Mouse (Mus musculus): Measurements from ENCODE around the gene Clec2l.
"Not testable (repeated sequence)": the region's sequence is repeated elsewhere in the genome, so short reads cannot be mapped to it uniquely, and the experiment has no call there.

Gene Clec2l

DNA sequence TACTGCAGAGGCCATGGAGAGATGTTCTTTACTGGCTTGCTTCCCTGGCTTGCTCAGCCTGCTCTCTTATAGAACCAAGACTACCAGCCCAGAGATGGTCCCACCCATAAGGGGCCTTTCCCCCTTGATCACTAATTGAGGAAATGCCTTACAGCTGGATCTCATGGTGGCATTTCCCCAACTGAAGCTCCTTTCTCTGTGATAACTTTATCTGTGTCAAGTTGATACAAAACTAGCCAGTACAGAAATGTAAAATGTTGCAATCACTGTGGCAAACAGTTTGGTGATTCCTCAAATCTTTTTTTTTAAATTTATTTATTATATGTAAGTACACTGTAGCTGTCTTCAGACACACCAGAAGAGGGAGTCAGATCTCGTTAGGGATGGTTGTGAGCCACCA, 7.6 kb downstream of the Clec2l start:
- not testable (repeated sequence) for DNase-seq (ENCODE audit: low read depth, low spot score)

DNA sequence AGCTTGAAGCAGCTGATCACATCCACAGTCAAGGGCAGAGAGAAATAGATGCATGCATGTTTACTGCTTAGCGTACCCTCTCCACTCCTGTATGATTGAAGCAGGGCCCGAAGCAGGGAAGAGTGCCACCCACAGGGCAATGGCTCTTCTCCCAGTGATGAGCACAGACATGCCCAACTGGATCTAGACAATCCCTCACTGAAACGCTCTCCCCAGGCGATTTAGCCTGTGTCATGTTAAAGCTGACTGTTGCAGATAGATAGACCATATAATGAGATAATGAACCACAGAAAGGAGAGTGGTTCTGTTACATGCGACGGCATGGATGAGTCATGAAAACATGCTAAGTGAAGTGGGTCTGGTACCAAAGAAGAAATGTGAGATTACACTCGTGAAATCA, 8.4 kb downstream of the Clec2l start:
- no peak for DNase-seq (ENCODE audit: low read depth, low spot score)

DNA sequence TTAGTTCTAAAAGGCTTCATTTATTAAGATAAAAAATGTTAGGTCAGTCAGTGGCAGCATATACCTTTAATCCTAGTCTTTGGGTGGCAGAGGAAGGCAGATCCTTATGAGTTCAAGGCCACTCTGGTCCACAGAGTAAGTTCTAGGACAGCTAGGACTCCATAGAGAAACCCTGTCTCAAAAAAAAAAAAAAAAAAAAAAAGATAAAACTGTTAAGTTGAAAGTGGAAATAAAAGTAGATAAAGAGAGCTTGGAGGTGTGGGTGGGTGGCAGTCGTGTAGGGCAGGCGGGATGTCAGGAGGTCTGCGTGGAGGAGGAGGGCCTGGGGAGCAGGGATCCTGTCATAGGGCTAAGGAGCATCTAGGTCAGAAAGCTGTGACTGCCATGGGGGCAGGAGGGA, 9.1 kb downstream of the Clec2l start:
- no peak for DNase-seq (ENCODE audit: low read depth, low spot score)

DNA sequence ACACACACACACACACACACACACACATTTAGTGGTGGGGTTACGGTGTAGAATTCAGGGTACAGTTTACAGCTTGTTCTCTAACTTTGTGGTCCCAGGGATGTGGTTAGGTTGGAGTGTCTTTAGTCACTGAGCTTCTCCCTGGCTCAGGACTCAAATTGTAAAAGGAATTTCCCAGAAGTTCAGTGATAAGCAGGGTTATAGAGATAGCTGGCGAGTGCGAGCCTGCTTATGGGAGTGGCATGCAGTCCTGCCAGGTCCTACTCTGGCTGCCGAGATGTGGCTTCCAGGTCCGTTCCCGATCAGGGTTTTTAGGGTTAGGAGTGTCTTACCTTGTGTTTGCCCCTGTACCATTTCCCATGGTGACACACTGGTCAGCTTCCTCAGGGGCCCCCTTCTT, 13.3 kb downstream of the Clec2l start:
- no peak for DNase-seq (ENCODE audit: low read depth, low spot score)

DNA sequence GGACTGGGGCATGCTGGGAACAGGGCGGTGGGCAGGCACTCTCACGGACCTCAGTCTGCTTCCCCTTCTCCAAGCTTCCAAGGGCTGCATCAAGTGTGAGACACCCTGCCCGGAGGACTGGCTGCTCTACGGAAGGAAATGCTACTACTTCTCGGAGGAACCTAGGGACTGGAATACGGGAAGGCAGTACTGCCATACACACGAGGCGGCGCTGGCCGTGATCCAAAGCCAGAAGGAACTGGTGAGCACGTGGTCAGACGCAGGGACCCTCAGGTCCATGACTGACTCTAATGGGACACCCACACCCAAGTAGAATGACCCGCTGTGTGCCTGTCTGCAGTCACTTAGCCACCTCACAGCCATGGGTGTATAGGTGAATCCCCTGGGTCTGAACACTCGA, 13.9 kb downstream of the Clec2l start:
- DNase-seq (ENCODE audit: low read depth, low spot score): no peak

DNA sequence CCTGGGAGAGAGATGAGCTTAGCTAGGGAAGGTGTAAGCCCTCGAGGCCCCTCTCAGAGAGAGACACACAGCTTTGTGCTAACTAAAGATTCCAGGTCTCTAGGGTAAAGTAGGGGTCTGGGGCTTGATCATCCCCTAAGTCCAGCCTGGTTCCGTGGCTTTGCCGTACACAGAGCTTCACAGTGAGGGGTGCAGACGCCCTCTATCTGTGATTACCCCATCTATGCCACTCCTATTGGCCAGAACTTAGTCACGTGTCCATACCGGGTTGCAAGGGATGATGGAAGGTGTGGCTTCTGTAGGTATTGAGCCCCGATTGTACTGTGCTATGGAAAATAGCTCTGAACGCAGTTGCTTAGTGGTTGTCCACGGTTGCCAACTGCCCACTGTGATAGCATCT, 14.8 kb downstream of the Clec2l start:
- DNase-seq (ENCODE audit: low read depth, low spot score): no peak

DNA sequence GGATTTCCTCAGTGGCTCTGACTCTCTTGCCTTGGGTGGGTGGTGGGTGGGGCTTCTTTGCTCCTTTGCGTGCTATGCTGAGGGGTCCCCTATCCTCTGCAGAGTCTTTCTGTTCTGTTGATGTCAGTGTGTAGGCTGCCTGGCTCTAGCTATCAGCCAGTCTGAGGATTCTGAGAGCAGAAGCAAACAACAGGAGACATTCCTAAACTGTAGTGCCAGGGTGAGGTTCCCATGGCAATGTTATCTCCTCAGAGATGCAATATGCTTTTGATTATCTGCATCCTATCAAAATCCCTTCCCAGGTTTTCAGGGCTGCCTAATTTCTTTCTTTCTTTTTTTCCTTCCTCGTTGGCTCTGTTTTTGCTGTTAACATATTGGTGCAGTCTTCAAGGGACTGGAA, 19.7 kb downstream of the Clec2l start:
- DNase-seq (ENCODE audit: low read depth, low spot score): no peak

DNA sequence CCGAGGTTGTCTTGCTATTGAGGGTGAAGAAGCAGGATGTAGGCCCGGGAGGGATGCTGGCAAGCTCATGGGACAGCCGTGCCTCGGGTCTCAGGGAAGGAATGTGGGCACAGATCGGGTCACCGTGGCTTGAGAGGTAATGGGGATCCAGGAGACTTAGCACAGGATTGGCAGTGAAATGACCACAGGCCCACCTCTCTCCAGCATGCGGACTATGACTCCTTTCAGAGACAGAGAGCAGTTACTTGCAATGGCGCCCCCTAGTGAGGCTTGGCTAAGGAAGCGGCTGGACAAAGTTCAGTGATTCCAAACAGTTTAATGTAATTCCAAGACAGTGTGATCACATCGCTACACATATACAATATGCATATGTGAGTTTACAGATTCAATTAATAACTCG, 24.3 kb downstream of the Clec2l start:
- peak; percentile 59 for DNase-seq (ENCODE audit: low read depth, low spot score)

DNA sequence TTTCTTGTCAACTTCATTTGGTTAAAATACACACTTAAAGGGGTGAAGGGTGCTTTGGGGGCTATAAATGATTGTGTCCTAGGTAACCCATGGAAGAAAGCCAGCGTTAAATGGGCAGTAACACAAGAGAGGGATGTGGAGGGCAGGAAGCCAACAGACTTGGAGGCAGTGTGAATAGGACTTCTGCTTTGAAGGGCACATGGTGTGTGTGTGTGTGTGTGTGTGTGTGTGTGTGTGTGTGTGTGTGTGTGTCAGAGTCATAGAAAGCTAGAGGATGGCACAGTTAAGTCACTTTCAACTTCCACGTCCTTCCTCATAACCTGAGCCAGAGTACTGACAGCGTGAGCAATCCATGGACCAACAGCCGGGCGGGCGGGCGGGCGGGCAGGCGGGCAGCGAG, 26.0 kb downstream of the Clec2l start:
- no peak for DNase-seq (ENCODE audit: low read depth, low spot score)

DNA sequence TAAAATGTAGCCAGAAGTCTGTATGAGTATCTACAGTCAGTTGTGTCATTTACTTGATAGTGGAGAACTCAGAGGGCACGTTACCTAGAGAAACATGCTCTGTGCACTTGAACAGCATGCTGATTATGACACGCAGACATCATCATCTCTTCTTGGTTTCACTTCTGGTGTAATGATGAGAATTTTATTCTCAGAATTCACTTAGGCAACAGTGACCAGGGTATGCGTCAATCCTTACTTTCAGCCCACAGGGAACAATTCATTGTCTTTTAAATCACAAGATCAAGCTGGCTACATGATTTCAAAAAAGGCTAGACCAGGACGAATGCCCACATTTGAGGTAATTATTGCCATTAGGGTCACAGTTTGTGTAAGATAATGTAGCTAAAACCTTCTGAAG, 27.7 kb downstream of the Clec2l start:
- DNase-seq (ENCODE audit: low read depth, low spot score): no peak

DNA sequence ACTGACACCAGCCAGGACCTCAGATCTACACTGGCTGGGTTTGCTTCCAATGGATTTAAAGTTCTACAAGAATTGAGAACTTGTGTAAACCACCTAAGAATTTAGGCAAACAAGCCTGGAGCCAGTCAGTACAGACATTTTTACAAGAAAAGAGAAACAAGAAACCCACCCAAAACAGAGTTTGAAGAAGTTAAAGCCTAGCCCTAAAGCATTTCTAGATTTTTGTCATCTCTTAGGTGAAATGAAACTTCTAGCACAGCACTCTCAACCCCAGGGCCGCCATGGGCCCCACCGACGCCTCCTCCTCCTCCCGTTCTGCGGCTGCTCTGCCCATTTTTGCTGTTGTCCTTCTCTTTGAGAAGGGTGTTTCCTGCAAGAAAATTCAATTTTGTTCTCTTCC, 28.2 kb downstream of the Clec2l start:
- no peak for DNase-seq (ENCODE audit: low read depth, low spot score)

DNA sequence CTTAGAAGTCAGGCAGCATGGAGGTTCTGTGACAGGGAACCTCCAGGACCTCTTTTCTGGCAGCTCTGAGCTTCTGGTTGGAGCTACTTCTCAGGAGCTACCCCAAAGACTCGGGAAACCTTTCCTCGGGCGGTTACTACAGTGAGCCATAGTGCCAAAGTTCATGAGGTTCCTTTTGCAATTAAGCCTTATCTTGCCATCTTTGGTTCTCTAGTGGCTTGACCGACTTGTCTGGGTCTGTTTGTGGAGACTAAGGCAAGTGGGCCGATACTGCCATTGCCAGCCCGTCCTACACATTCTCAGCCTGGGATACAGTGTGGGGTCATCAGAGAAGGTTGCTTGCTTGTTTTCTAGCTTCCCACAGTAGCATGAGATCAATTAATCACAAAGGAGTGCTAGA, 29.7 kb downstream of the Clec2l start:
- DNase-seq (ENCODE audit: low read depth, low spot score): no peak

DNA sequence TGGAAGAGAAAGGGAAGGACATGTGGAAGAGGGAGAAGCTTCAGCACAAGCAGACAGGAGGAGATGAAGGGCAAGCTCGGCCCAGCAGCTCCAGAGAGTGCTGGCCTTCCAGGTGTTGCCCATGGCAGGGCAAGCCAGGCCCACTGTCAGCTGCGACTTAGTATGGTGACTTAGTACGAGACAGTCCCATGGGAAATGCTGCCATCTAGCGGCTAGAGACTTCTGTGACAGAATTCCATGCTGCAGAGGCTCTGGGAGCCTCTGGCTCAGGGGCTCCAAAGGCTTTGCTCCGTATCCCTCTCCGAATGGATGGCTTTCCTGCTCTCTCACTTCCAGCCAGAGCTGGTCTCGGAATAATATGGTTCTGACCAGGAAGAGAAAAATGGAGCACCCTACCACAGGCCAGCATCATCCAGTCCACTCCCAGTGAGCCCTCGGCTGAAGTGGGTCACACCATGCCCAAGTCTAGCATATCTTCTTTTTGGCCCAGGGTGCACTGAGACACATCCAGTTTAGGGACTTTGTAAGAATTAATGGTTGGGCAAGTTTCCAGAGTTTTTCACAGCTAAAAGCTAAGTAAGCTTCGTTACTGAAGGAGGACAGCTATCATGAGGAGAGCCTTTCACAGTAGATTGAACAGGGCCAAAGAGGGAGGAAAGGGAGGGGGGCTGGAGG, 32.6 kb downstream of the Clec2l start:
- peak; percentile 90 for DNase-seq (ENCODE audit: low read depth, low spot score)

DNA sequence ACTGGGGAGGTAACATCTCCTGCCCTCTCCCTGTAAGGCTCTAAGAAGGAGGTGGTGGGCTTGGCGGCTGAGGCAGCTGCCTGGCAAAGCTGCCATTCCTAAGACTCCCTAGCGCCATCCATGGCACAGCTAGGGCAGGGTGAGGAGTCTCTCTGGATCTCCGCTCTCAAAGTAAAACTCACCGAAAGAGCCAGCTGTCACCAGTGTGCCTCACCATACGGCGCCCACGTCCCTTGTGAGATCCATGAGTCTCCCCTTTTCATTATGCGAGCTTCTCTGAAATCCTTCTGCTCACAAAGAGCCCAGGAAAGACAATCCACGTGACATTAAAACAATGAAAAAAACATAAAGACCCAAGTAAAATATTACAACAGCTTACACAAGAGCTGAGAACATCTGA, 33.7 kb downstream of the Clec2l start:
- DNase-seq (ENCODE audit: low read depth, low spot score): no peak

DNA sequence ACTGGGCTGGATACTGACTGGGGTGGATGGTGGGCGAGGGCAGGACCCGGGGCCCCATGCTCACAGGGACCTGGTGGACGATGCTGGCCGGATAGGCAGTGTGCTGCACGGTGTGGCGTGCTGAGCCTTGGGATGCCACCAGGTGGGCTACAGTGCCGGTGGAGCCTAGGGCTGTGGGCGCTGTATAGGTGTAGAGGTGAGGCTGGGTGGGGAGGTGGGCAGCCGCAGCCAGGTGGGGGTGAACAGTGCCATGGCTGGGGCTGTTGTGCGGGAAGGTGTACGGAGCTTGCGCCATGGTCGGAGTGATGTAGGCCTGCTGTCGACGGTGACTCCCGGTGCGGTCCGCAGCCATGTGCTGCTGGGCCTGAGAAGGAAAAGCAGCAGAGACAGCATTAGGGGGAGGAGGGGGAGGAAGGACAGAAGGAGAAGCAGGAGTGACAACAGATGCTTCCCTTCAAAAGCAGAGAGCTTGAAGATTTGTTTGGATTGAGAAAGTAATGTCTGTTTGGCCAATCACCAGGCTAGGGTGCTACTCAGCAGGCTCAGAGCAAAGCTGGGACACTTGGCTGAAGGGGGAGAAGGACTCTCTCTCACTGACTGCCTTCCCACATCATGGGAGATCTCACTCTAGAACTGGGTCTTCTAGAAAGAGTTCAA, 35.5 kb downstream of the Clec2l start:
- no peak for DNase-seq (ENCODE audit: low read depth, low spot score)

DNA sequence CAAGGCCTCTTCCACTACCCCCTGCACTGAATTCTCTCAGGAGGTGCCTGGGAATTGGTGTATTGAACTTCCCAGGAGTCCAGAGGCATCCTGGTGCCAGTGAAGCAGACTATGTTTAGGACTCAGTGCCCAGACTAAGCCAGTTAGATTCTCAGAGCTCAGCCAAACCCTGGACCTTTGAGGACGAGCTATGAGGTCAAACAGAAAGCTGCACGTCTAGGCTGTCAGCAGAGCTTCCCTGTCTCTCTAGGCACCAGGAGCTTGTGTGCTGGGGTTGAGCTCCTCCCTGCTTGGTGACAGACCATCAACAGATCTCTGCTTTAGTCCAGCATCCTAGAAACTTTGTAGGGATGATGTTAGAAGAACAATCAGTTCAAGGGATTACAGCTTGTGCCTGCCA, 38.6 kb downstream of the Clec2l start:
- DNase-seq (ENCODE audit: low read depth, low spot score): no peak

DNA sequence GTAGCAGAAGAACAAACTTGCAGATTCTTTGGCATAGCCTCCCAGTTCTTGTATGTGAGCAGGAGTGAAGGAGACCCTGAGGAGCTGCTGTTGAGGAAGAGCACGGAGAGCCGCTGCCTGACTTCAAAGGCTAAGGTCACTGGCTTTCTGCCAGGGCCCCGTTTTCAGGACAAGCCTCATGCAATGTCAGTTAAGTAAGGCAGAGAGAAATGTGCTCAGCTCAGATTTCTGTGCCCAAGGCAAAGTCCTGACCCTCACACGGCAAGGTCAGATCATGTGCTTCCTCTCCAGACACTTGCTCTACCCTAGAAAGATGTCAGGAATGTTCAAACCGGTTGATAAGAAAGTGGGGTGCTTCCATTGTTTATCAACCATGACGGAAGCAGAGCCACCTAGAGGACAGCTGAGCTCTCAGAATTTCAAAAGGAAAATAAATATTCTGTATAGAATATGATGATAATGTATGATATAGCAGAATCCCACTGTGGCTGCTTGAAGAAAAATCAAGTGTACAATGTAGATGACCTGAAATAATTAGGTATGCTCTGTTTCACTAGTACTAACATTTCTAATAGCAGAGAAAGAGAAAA, 40.0 kb downstream of the Clec2l start:
- DNase-seq (ENCODE audit: low read depth, low spot score): no peak

DNA sequence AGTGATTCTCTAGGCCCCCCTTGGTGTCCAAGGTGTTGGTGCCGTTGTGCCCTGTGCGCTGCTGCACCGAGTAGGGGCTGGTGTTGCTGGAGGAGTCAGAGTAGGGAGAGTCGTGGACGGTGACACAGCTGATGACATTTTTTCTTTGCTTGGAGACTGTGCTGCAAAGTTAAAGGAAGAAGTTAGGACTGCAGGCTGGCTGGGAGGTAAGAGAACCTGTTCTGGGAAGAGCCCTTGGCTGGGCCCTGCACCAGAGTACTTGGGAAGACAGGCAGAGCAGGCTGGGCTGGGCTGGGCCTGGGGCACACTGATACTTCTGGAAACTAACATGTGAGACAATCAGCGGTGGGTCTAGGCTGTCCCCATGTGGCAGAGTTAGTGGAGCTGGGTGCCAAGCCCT, 40.7 kb downstream of the Clec2l start:
- DNase-seq (ENCODE audit: low read depth, low spot score): no peak

DNA sequence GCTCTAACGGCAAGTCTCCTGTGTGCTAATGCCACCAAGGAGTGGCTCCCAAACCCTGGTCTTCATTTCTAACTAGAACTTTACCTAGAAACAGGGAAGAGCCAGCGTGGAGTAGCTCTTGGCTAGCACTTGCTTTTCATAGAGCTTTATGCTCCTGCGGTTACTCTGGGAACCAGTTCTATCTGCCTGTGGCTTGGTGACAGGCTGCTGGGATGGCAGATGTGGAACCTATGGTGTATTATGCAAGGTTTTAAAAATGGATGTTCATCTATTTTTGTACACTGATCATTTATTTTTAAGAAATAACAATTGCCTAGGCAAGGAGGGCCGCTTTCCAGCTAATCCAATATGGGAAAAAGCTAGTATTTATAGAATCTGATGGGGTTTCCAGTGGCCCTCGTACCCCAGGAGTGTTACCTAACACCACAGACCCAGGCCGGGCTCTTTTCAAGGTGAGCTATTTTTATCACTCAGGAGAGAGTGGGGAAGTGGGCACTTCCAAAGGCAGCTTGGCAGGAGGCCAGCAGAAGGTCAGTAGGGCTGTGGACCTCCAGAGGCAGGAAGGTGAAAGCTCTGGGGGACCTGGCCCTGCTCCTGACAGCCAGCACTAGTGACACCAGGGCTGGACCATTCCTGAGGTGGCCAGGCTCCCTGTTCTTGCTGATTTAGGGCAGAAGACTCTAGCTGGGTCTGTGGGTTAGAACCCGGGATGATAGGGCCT, 41.6 kb downstream of the Clec2l start:
- no peak for DNase-seq (ENCODE audit: low read depth, low spot score)

DNA sequence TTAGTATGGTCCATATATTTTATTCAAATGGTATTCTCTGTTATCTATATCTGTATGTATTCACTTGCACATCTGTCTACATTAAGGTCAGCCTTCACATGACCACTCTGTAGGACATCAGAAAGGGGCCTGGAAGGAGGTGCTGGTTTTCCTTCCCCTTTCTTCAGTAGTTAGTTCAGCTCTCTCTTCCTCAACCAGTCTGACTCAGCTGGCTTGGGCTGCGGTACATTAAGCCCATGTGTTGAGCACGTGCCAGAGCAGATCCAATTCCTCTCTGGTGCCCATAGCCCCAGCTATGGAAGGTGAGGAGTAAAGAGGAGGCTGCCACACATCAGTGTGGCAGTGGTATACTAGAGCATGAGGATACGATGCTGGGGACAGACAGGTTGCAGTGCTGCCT, 47.6 kb downstream of the Clec2l start:
- no peak for DNase-seq (ENCODE audit: low read depth, low spot score)

DNA sequence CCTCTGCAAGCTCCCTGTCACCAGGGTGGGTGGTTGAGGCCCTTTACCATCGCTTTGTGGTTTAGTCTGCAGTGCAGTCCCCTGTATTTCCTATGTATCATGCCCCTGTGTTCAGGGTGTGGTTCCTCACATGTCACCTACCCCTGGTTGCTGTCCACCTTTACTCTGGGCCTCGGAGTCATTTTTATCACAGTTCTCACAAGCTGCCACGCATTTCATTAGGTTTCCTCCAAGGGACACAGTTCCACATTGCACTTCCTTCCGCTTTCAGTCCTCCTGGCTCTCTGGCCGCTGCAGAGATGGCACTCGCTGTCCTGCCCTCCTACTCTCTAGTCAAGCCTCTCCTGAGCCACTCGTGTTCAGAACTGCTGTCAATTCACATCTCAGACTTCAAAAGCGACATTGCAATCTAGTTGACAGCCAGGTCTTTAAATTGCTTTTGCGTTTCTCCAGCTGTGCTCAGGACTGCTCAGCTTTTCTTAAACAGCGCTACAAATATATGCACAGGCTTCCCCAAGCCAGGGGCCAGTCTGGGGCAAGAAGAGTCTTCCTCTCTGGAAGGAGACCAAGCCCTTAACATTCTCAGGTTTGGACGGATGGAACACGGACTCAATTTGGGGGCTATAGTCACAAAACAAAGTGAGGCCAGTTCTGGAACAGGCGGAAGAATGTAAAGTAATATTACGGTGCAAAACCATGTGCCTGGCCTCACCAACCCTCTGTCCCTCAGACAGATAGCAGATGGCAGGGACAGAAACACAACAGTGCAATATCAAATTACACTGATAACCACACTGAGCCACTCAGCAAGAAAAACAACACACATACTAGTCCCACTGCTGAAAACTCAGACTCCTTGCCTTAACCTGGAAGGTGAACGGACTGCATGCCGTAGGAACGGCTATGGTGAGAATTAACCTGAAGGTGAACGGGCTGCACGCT, 51.4 kb downstream of the Clec2l start:
- DNase-seq (ENCODE audit: low read depth, low spot score): no peak

DNA sequence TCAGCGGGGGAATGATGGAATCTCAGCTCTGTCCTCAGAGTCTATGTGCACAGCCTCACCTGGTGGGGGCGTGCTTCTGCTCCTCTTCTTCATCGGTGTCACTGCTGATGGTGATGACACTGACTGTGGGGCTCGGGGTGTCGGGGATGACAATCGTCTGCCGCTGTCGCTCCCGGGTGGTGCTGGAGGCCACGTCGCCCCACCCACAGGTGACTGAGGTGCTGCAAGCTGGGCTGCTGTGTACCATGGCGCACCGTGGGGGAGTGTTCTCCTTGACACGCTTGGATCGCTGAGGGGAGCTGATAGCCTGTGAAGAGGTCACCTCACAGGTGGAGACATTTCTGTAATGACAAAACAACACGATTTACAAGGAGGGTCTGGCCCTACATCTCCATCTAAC, 53.0 kb downstream of the Clec2l start:
- DNase-seq (ENCODE audit: low read depth, low spot score): no peak

Data from 3T3-L1 (cell line).